ENCODE assay signal across 10 mouse cellular contexts in the genomic region with DNA sequence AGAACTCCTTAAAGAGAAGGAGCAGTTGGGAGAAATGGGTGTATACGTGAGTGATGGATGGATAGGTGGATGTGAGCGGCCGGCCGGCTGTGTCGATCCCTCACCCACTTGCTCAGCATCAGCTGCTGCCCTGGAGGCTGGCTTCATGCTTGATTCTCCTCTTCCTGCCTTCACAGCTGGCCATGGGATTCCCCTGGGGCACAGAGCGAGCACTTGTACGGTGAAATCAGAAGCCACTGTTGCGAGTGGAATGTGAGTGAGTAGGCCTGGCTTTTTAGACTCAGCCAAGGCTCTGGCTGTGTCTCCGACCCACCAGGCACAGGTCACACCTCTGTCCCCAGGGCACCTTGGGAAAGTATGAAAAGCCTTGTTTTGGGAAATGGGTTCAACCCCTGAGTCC. TPM values are rescaled to one million over a fixed set of nuclear protein-coding genes. Genes with fewer than 3 reads are reported as not detected.
DNase-seq lines count a peak whose midpoint lies in the region; ATAC-seq and TF ChIP-seq lines count a peak whose summit lies in the region.
"Had no signal": no experiment of that assay in that cellular context is flagged by ENCODE, and none has a peak within 500 bp of the region (broad histone marks: within the 10 kb centered on the region; RNA-seq: fewer than 3 reads in every experiment).

No protein-coding gene starts in this region.

- 46% methylated on average over 9 of the region's 9 CpGs for WGBS in limb, embryonic 11.5 days
- WGBS in forebrain, embryonic 11.5 days: 70% methylated on average over 9 of the region's 9 CpGs
- WGBS in intestine, postnatal 0 days: 77% methylated on average over 9 of the region's 9 CpGs

- TF ChIP-seq CTCF in E14TG2a.4 (conservative IDR thresholded peaks at IDR 0.05; ENCODE audit: low read length): no peak
- no peak for TF ChIP-seq CTCF in gastrocnemius, adult 2 months (IDR thresholded peaks at IDR 0.05)
- no peak for TF ChIP-seq CTCF in intestine, postnatal 0 days (IDR thresholded peaks at IDR 0.05; ENCODE audit: low read depth)

- H3K36me3 ChIP-seq in E14TG2a.4 (ENCODE audit: insufficient read depth, low read length): no peaks in the 10 kb centered on the region
- peaks cover 4% of the 10 kb centered on the region for H3K36me3 ChIP-seq in limb, embryonic 11.5 days (ENCODE audit: control insufficient read depth, insufficient read depth, low read length)
- H3K36me3 ChIP-seq in forebrain, embryonic 11.5 days (ENCODE audit: control insufficient read depth, insufficient read depth, low read length): no peaks in the 10 kb centered on the region
- no peaks in the 10 kb centered on the region; the same call in 1 of the 2 replicates for H3K36me3 ChIP-seq in intestine, postnatal 0 days (ENCODE audit: control insufficient read depth, insufficient read depth)

- peak overlapping the region; percentile 37; the same call in 1 of the 2 replicates for H3K9ac ChIP-seq in limb, embryonic 11.5 days (ENCODE audit: low read length)
- H3K9ac ChIP-seq in forebrain, embryonic 11.5 days (ENCODE audit: low read length): no peak overlapping the region
- H3K9ac ChIP-seq in intestine, postnatal 0 days (ENCODE audit: low read depth, low read length): no peak overlapping the region

- no peaks in the 10 kb centered on the region for H3K9me3 ChIP-seq in E14TG2a.4 (ENCODE audit: low read length)
- H3K9me3 ChIP-seq in limb, embryonic 11.5 days (ENCODE audit: control insufficient read depth, low read length): no peaks in the 10 kb centered on the region
- H3K9me3 ChIP-seq in forebrain, embryonic 11.5 days (ENCODE audit: control insufficient read depth, low read length): no peaks in the 10 kb centered on the region
- H3K9me3 ChIP-seq in intestine, postnatal 0 days (ENCODE audit: control insufficient read depth): no peaks in the 10 kb centered on the region

- peak overlapping the region; percentile 66 for H3K27ac ChIP-seq in gastrocnemius, adult 2 months
- H3K27ac ChIP-seq in limb, embryonic 11.5 days (replicated peaks; ENCODE audit: low read depth, low read length): no peak overlapping the region; the same call in 1 of the 2 replicates
- H3K27ac ChIP-seq in forebrain, embryonic 11.5 days (ENCODE audit: low read depth, low read length): no peak overlapping the region
- no peak overlapping the region for H3K27ac ChIP-seq in intestine, postnatal 0 days (ENCODE audit: low read depth, low read length)

- peak overlapping the region; percentile 57; the same call in 1 of the 2 replicates for H3K4me3 ChIP-seq in E14TG2a.4 (replicated peaks; ENCODE audit: low read length)
- no peak overlapping the region for H3K4me3 ChIP-seq in gastrocnemius, adult 2 months
- H3K4me3 ChIP-seq in limb, embryonic 11.5 days (ENCODE audit: low read depth, low read length): no peak overlapping the region
- H3K4me3 ChIP-seq in forebrain, embryonic 11.5 days (ENCODE audit: low read depth, low read length): no peak overlapping the region
- H3K4me3 ChIP-seq in intestine, postnatal 0 days (ENCODE audit: low read depth, low read length): no peak overlapping the region

- H3K27me3 ChIP-seq in E14TG2a.4 (ENCODE audit: insufficient read depth, low read length): no peaks in the 10 kb centered on the region
- no peaks in the 10 kb centered on the region for H3K27me3 ChIP-seq in limb, embryonic 11.5 days (ENCODE audit: control insufficient read depth, insufficient read depth, low read length)
- H3K27me3 ChIP-seq in forebrain, embryonic 11.5 days (ENCODE audit: control insufficient read depth, insufficient read depth, low read length): no peaks in the 10 kb centered on the region
- no peaks in the 10 kb centered on the region for H3K27me3 ChIP-seq in intestine, postnatal 0 days (replicated peaks; ENCODE audit: control insufficient read depth, insufficient read depth, low read length)

- peak; percentile 46; the same call in 1 of the 2 replicates for ATAC-seq in limb, embryonic 11.5 days (ENCODE audit: insufficient number of reproducible peaks, low FRiP score, low TSS enrichment, low read depth)
- no peak for ATAC-seq in erythroblast, adult 5-6 weeks (replicated peaks; ENCODE audit: low FRiP score, poor library complexity, severe bottlenecking)
- ATAC-seq in forebrain, embryonic 11.5 days (replicated peaks; ENCODE audit: low FRiP score): no peak
- ATAC-seq in intestine, postnatal 0 days: no peak
- ATAC-seq: intestine, embryonic 16.5 days had no signal

- peaks cover 76% of the 10 kb centered on the region for H3K4me1 ChIP-seq in E14TG2a.4 (replicated peaks; ENCODE audit: low read depth, low read length)
- peaks cover 19% of the 10 kb centered on the region for H3K4me1 ChIP-seq in limb, embryonic 11.5 days (ENCODE audit: control insufficient read depth, insufficient read depth, low read length)
- peaks cover 7% of the 10 kb centered on the region; the same call in 1 of the 2 replicates for H3K4me1 ChIP-seq in forebrain, embryonic 11.5 days (replicated peaks; ENCODE audit: control insufficient read depth, insufficient read depth, low read length)
- H3K4me1 ChIP-seq in intestine, postnatal 0 days (replicated peaks; ENCODE audit: control insufficient read depth, insufficient read depth, low read length): no peaks in the 10 kb centered on the region

- DNase-seq in heart, adult 11 months: peak; percentile 97
- DNase-seq in heart, adult 8-10 months (ENCODE audit: low spot score): no peak
- DNase-seq in gastrocnemius, adult 2 months: peak; percentile 72
- DNase-seq in limb, embryonic 11.5 days (ENCODE audit: low spot score): peak; percentile 57
- DNase-seq in forebrain, embryonic 11.5 days (ENCODE audit: low spot score): no peak
- DNase-seq: cerebellum, adult 9-11 months had no signal

- intact Hi-C loops in gastrocnemius, adult 2 months (cut with DNase I): no loop called here

- no peak overlapping the region for H3K4me2 ChIP-seq in limb, embryonic 11.5 days (ENCODE audit: low read depth, severe bottlenecking)
- H3K4me2 ChIP-seq in forebrain, embryonic 11.5 days (ENCODE audit: low read depth, low read length, severe bottlenecking): no peak overlapping the region
- no peak overlapping the region for H3K4me2 ChIP-seq in intestine, postnatal 0 days (replicated peaks; ENCODE audit: low read depth)

RNA-seq across cellular contexts. Expression of gene Ece1, which starts 20.6 kb away (rescaled TPM):
- total RNA-seq in heart, adult 8-10 months (2022): 100 to 1,000 TPM; 101 to 124 (median 116) TPM
- 100 to 1,000 TPM in 1 of 2 experiments, 10 to 100 TPM in 1; 61.6 to 103 TPM for total RNA-seq in gastrocnemius, adult 2 months (2021)
- 38.0 and 39.0 TPM in 2 replicates for polyA plus RNA-seq in limb, embryonic 11.5 days (2014; fragmentation: Nextera tagmentation; extraction: Ambion mirVana)
- 2.3 and 3.1 TPM in 2 replicates for total RNA-seq in erythroblast, adult 5-6 weeks (2015; ENCODE audit: low replicate concordance)
- total RNA-seq in erythroblast, adult 5-6 weeks (2017; ENCODE audit: low replicate concordance): 0.68 and 2.1 TPM in 2 replicates
- polyA plus RNA-seq in forebrain, embryonic 11.5 days (2014; fragmentation: Nextera tagmentation; extraction: Ambion mirVana): 35.0 and 35.2 TPM in 2 replicates
- polyA plus RNA-seq in intestine, postnatal 0 days (2015; fragmentation: Nextera tagmentation; extraction: Ambion mirVana): 44.9 and 49.1 TPM in 2 replicates

Comparison
In these comparisons a context has a peak if more than half of its experiments do, and no peak if none do; other contexts are left out.
1. DNase-seq: peak in heart, adult 11 months (single experiment), gastrocnemius, adult 2 months (single experiment) and limb, embryonic 11.5 days (single experiment); none in heart, adult 8-10 months (single experiment) and forebrain, embryonic 11.5 days (single experiment).
2. RNA of gene Ece1, which starts 20.6 kb away (total RNA-seq): 101 to 124 TPM in heart, adult 8-10 months and 61.6 to 103 TPM in gastrocnemius, adult 2 months; 0.68 to 3.1 TPM in erythroblast, adult 5-6 weeks; every median in the first group is over 10 times any median in the second.